Mouse (Mus musculus): ENCODE data around the gene Tbc1d21. TPM values are rescaled to one million over a fixed set of nuclear protein-coding genes. Genes with fewer than 3 reads are reported as not detected.
A peak's percentile ranks its signal among the peaks of the same experiment; 100 is the strongest.

The Tbc1d21 gene
- total and polyA plus RNA-seq, 3 experiments, result not detected

DNA sequence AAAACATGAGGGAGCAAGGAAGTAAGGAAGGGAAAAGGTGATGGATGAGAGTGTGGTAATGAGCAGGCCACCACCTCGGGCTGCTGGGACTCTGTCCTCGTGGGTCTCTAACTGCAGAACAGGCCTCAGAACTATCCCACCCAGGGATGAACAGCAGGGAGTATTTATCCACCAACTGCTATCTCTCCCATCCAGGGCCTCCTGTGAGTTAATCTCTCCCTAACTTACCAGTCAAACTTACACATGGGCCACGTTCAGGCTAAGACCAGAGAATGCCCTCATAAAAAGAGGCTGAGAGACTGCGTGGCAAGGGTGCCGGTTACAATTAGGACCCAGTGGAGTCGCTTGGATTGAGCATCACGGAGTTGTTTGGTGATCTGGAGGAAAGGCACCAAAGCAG, 24.3 kb downstream of the Tbc1d21 start:
- DNase-seq, result no peak

DNA sequence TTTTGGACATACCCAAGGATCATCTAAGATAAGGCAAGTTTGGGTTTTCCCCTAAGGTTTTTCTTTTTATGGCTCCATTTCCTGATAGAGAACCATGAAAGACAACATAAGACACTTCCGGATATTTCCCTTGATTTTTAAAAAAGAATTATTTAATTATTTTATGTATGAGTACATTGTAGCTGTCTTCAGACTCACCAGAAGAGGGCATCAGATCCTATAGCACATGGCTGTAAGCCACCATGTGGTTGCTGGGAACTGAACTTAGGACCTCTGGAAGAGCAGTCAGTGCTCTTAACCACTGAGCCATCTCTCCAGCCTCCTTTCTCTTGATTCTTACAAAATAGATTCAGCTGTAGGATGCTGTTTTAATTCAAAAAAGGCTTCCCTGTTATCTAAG, 28.5 kb downstream of the Tbc1d21 start:
- DNase-seq, result no peak

DNA sequence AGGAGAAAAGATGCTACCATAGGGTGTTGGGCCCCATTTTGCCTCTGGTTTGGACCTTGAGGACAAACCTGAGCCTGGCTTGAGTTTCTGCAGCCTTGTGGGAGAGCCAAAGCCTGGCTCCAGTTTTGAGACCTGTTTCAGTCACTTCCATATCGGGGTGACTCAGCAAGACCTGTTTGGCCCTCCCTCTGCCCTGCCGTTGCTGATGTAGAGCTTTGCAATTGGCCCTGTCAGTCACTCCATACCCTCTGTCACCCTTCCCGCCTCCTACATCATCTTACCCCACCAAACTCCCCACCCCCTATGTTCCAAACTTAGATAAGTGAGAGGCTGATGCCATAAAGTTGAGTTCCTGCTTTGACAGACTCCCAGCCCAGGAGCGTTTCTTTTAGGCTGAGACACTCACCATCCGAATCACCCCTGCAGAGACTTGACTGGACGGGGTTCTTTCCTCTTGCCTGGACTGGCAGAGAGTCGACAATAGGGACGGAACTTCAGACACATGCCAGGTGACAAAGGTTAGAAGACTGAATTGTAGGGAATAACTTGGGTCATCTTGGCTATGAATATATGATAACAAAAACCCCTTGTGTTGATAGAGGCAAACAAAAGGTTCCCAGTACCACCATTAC, 33.5 kb downstream of the Tbc1d21 start:
- no peak for DNase-seq

DNA sequence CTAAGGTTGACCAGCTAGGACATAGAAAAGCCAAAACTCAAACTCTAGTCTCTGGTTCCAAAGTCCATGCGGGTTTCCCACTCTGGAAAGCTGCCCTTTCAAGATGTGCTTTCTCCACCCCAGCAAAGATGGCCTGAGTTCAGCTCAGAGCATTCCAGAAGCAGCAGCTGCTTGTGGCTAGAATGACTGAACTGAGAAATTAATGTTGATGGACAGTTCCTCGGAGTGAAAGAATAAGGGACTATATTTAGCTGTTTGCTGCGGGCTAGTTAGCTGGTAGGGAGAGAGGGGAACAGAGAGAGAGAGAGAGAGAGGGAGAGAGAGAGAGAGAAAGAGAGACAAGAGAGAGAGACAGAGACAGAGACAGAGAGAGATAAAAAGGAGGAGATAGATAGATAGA, 39.0 kb downstream of the Tbc1d21 start:
- DNase-seq, result no peak

DNA sequence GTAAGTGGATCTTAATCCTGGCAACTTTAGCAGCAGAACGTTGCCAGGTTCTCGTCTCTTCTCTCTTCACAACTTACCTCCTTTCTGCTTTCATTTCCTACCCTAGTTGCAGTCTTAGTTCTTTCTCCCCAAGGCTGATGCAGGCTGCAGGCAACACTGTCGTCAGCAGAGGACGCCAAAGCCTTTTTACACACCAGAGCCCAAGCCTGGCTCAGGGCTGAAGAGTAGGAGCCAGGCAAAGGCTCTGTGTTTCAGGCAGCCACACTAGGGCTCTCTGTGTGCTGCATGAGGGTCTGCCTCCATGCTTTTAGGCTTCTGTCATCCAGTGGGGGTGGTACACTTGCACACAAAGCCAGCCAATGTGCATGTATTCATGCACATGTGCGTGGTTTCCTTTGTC, 40.0 kb downstream of the Tbc1d21 start:
- DNase-seq, result peak; percentile 46

DNA sequence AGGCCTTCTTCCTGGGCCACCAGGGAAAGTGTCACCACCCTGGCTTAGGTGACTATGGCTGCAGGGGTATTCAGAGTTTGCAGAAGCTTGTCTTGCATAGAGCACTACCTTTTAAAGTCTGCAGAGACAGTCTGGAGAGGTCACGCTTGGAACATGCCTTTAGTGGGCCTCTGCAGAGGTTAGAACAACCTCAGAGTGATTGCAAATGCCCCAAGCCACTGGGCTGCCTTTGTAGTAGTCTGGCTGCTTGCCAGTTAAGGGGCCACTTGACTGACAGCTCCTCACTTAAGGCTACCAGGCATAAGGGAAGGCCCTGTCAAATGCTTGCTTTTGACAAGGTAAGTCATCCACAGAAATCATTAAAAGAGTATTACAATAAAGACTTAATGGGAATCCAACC, 42.9 kb downstream of the Tbc1d21 start:
- DNase-seq, result no peak

DNA sequence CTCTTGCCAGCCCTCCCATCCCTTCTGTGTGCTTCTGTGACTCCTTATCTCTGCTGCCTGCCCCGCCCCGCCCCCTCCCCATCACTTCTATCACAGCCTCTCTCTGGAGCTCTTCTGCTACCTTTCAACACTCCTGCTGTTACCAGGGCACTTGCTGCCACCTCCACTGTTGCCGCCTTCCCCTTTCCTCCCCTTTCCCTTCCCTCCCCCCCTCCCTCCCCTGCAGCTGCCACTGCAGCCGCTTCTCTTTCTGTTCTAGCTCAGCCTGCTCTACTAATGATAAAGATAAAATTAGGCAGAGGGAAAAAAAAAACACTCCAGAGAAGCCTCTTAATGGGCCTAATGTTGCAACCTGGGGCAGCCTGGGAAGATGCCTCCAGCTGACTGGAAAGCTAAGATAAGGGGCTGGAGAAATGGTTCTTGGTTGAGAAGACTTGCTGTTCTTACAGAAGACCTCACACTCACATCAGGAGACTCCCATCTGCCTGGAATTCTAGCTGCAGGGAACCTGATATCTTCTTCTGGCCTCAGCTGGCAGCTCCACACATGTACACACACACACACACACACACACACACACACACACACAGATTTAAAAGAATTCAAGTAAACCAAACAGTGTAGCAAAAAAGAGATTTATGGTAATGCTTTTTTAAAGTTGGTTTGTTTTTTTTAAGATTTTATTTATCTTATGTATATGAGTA, 43.6 kb downstream of the Tbc1d21 start:
- no peak for DNase-seq

DNA sequence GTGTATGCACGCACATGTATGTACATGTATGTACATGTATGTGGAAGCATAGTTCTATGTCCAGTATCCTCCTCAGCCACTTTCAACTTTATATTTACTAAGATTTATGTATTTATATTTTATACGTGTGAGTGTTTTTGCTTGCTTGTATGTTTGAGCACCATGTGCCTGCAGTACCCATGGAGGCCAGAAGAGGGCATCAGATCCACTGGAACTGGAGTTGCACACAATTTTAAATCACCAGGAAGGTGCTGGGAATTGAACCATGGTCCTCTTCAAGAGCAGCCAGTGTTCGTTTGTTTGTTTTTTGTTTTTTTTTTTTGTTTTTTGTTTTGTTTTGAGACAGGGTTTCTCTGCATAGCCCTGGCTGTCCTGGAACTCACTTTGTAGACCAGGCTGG, 48.6 kb downstream of the Tbc1d21 start:
- no peak for DNase-seq

DNA sequence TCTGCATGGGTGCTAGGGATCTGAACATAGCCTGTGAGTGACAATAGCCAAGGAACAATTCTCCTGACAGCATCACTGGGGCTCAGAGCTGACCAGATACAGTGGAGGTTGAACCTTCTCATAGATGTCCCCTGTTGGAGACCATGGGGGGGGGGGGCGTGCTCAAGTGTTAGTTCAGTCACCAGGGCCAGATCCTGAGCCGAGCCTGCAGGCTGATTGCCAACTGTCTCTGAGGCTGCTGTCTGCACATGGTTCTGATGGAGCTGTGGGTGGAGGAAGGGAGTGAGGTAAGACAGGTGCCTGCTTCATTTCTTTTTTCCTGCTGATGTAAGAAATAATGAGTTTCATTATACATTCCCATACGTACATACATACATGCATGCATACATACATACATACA, 51.9 kb downstream of the Tbc1d21 start:
- no peak for DNase-seq

DNA sequence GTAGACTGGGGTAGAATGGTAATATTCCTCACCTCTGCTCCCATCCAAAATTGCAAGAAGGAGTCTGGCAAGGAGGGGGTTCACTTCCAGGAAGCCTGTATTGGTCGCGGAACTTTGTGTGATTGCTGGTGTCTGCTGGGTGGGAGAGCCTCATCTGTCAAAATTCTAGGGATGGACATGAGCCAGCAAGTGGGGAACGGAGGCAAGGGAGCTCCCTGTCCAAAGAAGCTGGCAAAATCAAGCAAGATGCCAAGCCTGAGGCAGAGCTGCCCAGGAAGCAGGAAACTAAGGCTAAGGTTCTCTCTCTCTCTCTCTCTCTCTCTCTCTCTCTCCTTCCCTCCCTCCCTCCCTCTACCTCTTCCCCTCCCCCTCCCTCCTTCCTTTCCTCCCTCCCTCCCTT, 52.9 kb downstream of the Tbc1d21 start:
- DNase-seq, result no peak

DNA sequence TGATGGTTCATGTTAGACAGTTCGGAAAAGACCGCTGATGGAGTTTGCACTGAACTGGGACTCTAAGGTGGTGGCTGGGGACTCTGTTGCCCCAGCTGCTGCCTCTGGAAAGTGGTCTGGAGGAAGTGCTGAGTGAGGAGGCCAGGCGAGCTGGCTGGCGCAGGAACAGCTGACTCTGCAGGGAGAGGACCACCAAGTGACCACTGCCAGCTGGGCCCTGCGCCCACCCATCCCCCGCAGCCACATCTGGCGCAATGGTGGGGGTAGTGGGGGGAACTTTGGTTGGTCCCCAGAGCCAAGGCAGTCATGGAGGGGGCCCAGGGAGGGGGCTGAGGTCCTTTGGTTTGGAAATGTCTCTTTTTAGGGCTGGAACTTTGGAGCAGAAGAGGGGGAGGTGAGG, 53.5 kb downstream of the Tbc1d21 start:
- no peak for DNase-seq

DNA sequence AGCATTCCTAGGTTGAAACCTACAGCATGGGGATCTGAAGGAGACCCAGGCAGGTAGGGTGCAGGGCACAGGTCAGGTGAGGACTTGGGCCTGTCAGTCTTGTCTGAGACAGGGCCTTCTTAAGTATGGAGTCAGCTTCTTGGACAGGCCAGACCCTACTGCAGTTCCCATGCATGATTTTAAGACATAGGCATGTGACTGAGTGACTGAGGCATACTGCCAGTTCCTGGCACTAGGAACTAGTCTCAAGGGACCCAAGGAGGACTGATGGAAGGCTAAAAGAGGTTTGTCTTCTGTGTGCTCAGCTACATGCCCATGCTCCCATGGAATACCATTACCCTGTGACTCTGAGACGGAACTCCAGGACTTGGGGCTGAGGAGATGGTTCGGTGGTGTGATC, 54.4 kb downstream of the Tbc1d21 start:
- peak; percentile 30 for DNase-seq

DNA sequence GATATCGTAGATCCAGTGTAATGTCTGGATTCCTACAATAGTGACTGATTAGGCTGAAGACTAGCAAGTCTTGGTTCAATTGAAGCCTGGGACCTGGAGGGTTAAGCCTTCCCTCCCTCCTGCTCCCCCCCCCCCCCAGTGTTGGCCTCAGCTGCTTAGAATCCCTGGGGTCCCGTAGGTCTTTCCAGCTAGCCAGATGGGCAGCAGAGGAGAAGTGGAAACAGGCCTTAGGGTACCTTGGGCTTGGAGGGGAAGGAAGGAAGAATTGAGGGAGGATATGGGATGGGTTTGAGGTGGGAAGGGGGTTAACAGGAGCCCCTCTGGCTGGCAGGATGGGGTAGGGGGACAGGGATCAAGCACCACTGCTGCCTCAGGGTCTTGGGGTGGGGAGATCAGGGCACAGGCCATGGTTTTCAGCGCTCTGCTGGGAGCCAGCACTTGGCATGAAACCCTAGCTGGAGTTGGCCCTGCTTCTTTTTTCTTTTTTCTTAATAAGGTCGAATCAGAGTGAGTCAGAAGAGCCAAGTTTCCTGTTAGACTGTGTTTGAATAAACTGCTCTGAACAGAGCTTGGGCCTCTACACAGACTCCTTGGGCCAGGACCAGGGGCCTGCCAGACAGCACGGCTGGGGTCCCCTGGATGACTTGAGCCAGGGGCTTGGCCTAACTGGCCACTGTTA, 55.4 kb downstream of the Tbc1d21 start:
- DNase-seq, result peak; percentile 75

DNA sequence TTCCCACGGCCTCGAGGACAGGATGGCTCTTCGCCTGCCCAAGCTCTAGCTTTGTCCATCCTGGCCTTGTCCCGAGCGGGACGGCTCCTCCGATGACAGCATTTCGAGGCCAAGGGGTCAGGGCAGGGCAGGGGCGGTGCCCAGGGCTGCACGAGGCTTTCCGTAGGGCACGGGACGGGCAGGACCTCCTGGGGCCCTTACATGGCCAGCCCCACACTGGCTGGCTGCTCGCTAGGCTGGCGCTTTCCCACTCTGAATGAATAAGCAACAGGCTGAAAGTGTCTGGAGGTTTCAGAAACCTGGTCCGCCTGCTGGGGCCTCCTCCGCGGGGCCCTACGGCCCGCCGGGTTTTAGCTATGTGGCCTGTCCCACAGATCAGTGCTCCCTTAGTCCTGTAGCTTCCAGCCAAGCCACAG, 57.3 kb downstream of the Tbc1d21 start, which contains the start of gene Loxl1:
Gene Loxl1, minus strand, starts transcription at position 243 of the 416 bp plus-strand sequence.
- peak; percentile 82 for DNase-seq

DNA sequence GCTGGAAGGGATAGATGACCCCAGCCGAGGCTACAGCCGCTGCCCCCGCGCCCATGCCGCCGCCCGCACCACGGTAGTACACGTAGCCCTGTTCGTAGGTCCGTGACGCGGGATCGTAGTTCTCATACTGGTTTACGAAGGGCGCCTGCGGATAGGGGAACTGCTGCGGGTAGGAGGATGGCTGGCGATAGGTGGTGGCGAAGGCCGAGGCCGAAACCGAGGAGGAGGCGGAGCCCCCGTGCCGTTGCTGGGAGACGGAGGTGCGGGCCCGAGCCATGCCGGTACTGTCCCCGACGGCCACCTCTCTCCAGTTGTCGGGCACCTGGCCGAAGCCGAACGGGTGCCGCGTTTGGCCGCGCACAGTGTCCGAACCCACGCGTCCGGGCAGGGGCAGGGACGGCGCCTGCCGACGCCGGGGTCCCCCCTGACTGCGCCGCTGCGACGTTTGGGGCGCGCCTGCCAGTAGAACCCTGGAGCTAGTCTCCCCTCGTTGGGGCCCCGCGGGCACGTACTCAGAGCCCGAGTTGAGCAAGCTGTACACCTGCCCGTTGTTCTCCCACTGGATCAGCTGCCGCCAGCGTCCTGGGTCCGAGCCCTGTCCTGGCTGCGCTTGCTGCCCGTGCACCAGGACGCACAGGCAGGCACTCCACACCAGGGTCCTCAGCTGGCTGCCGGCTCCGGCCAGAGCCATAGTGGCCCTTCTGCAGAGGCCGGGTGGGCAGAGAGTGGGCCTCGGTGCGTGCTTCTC, 57.9 kb downstream of the Tbc1d21 start:
- peak; percentile 75 for DNase-seq

DNA sequence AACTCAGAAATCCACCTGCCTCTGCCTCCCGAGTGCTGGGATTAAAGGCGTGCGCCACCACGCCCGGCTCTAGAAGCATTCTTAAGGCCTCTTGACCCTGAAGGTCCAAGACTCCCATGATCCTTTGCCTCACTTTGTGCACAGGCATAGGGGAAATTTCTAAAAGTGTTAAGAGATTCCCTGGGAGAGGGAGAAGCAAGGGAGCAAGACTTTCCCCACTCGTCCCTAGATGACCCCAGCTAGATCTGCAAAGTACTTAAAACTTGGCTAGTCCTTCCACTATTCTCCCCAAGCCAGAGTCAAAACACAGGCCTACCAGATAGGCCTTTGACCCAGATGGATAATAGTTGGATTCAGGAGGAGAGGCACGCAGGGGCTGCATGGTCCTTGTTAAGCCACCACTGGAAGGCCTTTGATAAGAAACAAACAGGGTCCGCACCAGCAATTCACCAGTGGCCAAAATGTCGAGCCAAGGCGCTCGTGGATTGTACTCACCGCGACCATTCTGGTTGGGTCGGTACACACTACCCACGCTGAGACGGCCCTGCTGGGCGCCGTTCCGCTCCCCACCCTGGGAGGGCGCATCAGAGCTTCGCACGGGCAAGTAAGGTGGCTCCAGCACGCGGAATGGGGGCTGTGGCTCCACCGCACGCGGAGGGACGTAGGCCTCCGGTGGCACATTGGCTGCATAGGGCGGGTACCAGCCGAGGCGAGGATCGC, 58.9 kb downstream of the Tbc1d21 start:
- peak; percentile 38 for DNase-seq

DNA sequence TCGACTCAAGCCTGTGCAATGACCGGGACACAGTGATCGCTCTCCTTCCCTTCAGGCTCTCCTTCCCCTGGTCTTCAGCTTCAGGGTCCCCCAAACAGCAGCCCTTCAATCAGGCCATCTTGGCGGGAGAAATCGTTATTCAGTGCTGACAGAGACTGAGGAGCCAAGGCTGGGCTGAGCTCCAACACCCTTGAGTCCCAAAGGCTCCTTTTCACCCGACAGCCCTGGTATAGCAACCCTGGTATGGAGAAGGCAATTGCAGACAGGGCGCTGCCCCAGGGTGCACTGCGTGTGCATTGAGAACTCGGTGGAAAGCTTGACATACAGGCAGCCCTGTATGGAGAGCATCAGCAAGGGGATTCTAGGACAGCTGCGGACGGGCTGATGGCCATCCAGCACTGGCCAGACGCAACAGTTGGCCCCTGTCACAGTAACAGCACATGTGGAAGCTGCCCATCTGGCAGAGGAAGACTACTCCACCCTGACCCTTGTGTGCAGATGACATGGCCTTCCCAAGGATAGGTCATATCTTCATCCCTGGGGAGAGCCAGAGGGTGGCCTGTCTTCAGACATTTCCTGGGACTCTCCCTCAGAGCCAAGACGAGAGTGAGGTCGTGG, 60.1 kb downstream of the Tbc1d21 start:
- peak; percentile 30 for DNase-seq

All from adrenal gland, adult 2 months (tissue).